Mouse (Mus musculus) hindbrain, postnatal 0 days (tissue): ENCODE results near the gene Tbc1d23. TPM values are rescaled to one million over a fixed set of nuclear protein-coding genes. Genes with fewer than 3 reads are reported as not detected.

Experiments used
- ATAC-seq: fragments of 200-750 bp; cut with Nextera tagmentation; 2 replicates; pipeline ENCODE4 v1.8.0; 2017; ENCODE audit warnings: mild to moderate bottlenecking, moderate TSS enrichment, moderate library complexity
- DNase-seq: peaks from one replicate; pipeline ENCODE4 v3.0.0-alpha.2; 2015; ENCODE audit warnings: low spot score
- H3K27ac ChIP-seq: fragments of 300-500 bp; sonication (generic); 2 replicates; pipeline ENCODE4 v1.5.1; 2014; ENCODE audit warnings: mild to moderate bottlenecking
- H3K27me3 ChIP-seq: fragments of 300-500 bp; sonication (generic); 2 replicates; pipeline ENCODE4 v1.6.1; 2014; ENCODE audit warnings: low read length, mixed read lengths; ENCODE audit not compliant: insufficient read depth
- H3K36me3 ChIP-seq: fragments of 300-500 bp; sonication (generic); 2 replicates; pipeline ENCODE4 v1.6.1; 2014; ENCODE audit warnings: low read length, mixed read lengths; ENCODE audit not compliant: insufficient read depth
- H3K4me1 ChIP-seq: fragments of 300-500 bp; sonication (generic); 2 replicates; pipeline ENCODE4 v1.6.1; 2014; ENCODE audit warnings: antibody characterized with exemption, low read length, mixed read lengths; ENCODE audit not compliant: insufficient read depth
- H3K4me2 ChIP-seq: fragments of 300-500 bp; sonication (generic); 2 replicates; pipeline ENCODE4 v1.6.1; 2014; ENCODE audit warnings: low read depth, mild to moderate bottlenecking, low read length, moderate library complexity, mixed read lengths
- H3K4me3 ChIP-seq: fragments of 300-500 bp; sonication (generic); 2 replicates; pipeline ENCODE4 v1.5.1; 2014; ENCODE audit warnings: low read length
- H3K9ac ChIP-seq: fragments of 300-500 bp; sonication (generic); replicated peaks from 2 replicates; pipeline ENCODE4 v1.6.1; 2014; ENCODE audit warnings: mild to moderate bottlenecking, low read length, moderate library complexity, mixed read lengths
- H3K9me3 ChIP-seq: fragments of 300-500 bp; sonication (generic); 2 replicates; pipeline ENCODE4 v1.6.1; 2016; ENCODE audit warnings: low read length, mixed read lengths
- CTCF ChIP-seq: IDR thresholded peaks from 2 replicates; pipeline ENCODE4 v1.5.1; 2016; ENCODE audit warnings: antibody characterized with exemption, control low read depth, low read depth
- WGBS: fragments of 180-500 bp; shearing (Covaris S2); extraction: QIAGEN DNeasy Blood & Tissue Kit; methylation state at CpG from one replicate; pipeline ENCODE4 v1.1.7; 2014; 5-methylcytosine and 5-hydroxymethylcytosine counted together
- polyA plus RNA-seq: library from polyadenylated mRNA; unstranded; fragments of >200 nt; fragmentation: Nextera tagmentation; extraction: Ambion mirVana; gene quantifications from 2 replicates; pipeline ENCODE4 v1.2.1, GENCODE M21; 2015
- total RNA-seq: library from RNA; depleted of rRNA; stranded (reverse); fragments of >200 nt; gene quantifications from 2 replicates; pipeline ENCODE4 v1.2.3, GENCODE M21; 2014

The Tbc1d23 gene
- total and polyA plus RNA-seq, 2 experiments from 2014 or later = 32.3 to 62.6 TPM

GRCm38 (mm10) chr16:57163694-57164093 lies 67.6 kb downstream of the Tbc1d23 start:
- ATAC-seq = no peak
- DNase-seq = no peak
- no peaks in the 10 kb centered on the region for H3K27me3 ChIP-seq
- H3K4me3 ChIP-seq = no peak overlapping the region
- no peak for TF ChIP-seq CTCF
- H3K4me2 ChIP-seq = no peak overlapping the region
- no peak overlapping the region for H3K9ac ChIP-seq
- 95% methylated on average over 1 of the region's 1 CpGs for WGBS
- peaks cover 3% of the 10 kb centered on the region; the same call in 1 of the 2 replicates for H3K36me3 ChIP-seq
- no peak overlapping the region for H3K27ac ChIP-seq
- no peaks in the 10 kb centered on the region for H3K9me3 ChIP-seq
- H3K4me1 ChIP-seq = no peaks in the 10 kb centered on the region

- no peak overlapping the region for H3K27ac ChIP-seq
- 91% methylated on average over 5 of the region's 5 CpGs for WGBS
- no peak for ATAC-seq
- H3K4me2 ChIP-seq = no peak overlapping the region
- H3K27me3 ChIP-seq = no peaks in the 10 kb centered on the region
- no peak overlapping the region for H3K9ac ChIP-seq
- peaks cover 3% of the 10 kb centered on the region; the same call in 1 of the 2 replicates for H3K36me3 ChIP-seq
- H3K4me3 ChIP-seq = no peak overlapping the region
- no peak for DNase-seq
- no peaks in the 10 kb centered on the region for H3K9me3 ChIP-seq
- TF ChIP-seq CTCF = no peak
- no peaks in the 10 kb centered on the region for H3K4me1 ChIP-seq
Observed at GRCm38 (mm10) chr16:57162841-57163240, 68.5 kb downstream of the Tbc1d23 start.

GRCm38 (mm10) chr16:57159835-57160234 lies 71.5 kb downstream of the Tbc1d23 start:
- ATAC-seq (no peak), DNase-seq (no peak)
- H3K4me3 ChIP-seq = no peak overlapping the region
- 66% methylated on average over 7 of the region's 7 CpGs for WGBS
- H3K4me1 ChIP-seq = no peaks in the 10 kb centered on the region
- no peaks in the 10 kb centered on the region for H3K27me3 ChIP-seq
- H3K9me3 ChIP-seq = no peaks in the 10 kb centered on the region
- no peak overlapping the region for H3K4me2 ChIP-seq
- no peak overlapping the region for H3K9ac ChIP-seq
- TF ChIP-seq CTCF = no peak
- H3K27ac ChIP-seq = no peak overlapping the region
- peaks cover 8% of the 10 kb centered on the region; the same call in 1 of the 2 replicates for H3K36me3 ChIP-seq

GRCm38 (mm10) chr16:57157728-57158127 lies 73.6 kb downstream of the Tbc1d23 start:
- Histone ChIP-seq H3K4me2 (no peak overlapping the region), H3K36me3 (peaks cover 12% of the 10 kb centered on the region; the same call in 1 of the 2 replicates), H3K4me3 (no peak overlapping the region), H3K9ac (no peak overlapping the region), H3K27ac (no peak overlapping the region), H3K4me1 (no peaks in the 10 kb centered on the region), H3K9me3 (no peaks in the 10 kb centered on the region), H3K27me3 (no peaks in the 10 kb centered on the region)
- DNase-seq (no peak), ATAC-seq (no peak)
- TF ChIP-seq CTCF = no peak
- 88% methylated on average over 4 of the region's 4 CpGs for whole genome bisulfite sequencing

- H3K4me3 ChIP-seq = no peak overlapping the region
- TF ChIP-seq CTCF = no peak
- no peak for ATAC-seq
- H3K9me3 ChIP-seq = no peaks in the 10 kb centered on the region
- H3K27ac ChIP-seq = no peak overlapping the region
- H3K4me1 ChIP-seq = no peaks in the 10 kb centered on the region
- H3K36me3 ChIP-seq = peaks cover 15% of the 10 kb centered on the region; the same call in 1 of the 2 replicates
- no peak overlapping the region for H3K9ac ChIP-seq
- no peak overlapping the region for H3K4me2 ChIP-seq
- no peaks in the 10 kb centered on the region for H3K27me3 ChIP-seq
- WGBS = 92% methylated on average over 4 of the region's 4 CpGs
- DNase-seq = no peak
Observed at GRCm38 (mm10) chr16:57157076-57157475, 74.2 kb downstream of the Tbc1d23 start.

GRCm38 (mm10) chr16:57155899-57156298 lies 75.4 kb downstream of the Tbc1d23 start:
- peaks cover 18% of the 10 kb centered on the region; the same call in 1 of the 2 replicates for H3K36me3 ChIP-seq
- H3K9ac ChIP-seq = no peak overlapping the region
- no peak overlapping the region for H3K27ac ChIP-seq
- H3K9me3 ChIP-seq = no peaks in the 10 kb centered on the region
- DNase-seq = no peak
- H3K4me1 ChIP-seq = no peaks in the 10 kb centered on the region
- no peak overlapping the region for H3K4me2 ChIP-seq
- TF ChIP-seq CTCF = no peak
- no peak overlapping the region for H3K4me3 ChIP-seq
- ATAC-seq = no peak
- no peaks in the 10 kb centered on the region for H3K27me3 ChIP-seq

- Histone ChIP-seq H3K36me3 (peaks cover 30% of the 10 kb centered on the region; the same call in 1 of the 2 replicates), H3K27ac (no peak overlapping the region), H3K4me1 (no peaks in the 10 kb centered on the region), H3K4me3 (no peak overlapping the region), H3K4me2 (no peak overlapping the region), H3K9ac (no peak overlapping the region), H3K9me3 (no peaks in the 10 kb centered on the region), H3K27me3 (no peaks in the 10 kb centered on the region)
- no peak for DNase-seq
- no peak for ATAC-seq
- TF ChIP-seq CTCF = no peak
- 97% methylated on average over 4 of the region's 4 CpGs for WGBS
Observed at GRCm38 (mm10) chr16:57151437-57151836, 79.9 kb downstream of the Tbc1d23 start.
